Mouse (Mus musculus) limb, embryonic 11.5 days (tissue): ENCODE measurements at regions not wholly inside any gene's neighbourhood (a gene's known extent, or its start where the extent isn't known, plus 50 kb on each side); places are given as distances from the start of the nearest gene placed in this dataset.

Experiments used
- ATAC-seq: fragments of 200-750 bp; cut with Nextera tagmentation; 2 replicates; pipeline ENCODE4 v1.8.0; 2017; ENCODE audit warnings: low read depth; ENCODE audit not compliant: insufficient number of reproducible peaks, low FRiP score, low TSS enrichment
- DNase-seq: peaks from one replicate; pipeline ENCODE4 v3.0.0-alpha.2; 2015; ENCODE audit warnings: low spot score
- H3K27ac ChIP-seq: fragments of 300-500 bp; sonication (generic); replicated peaks from 2 replicates; pipeline ENCODE4 v1.5.1; 2014; ENCODE audit warnings: low read depth, mild to moderate bottlenecking, low read length
- H3K27me3 ChIP-seq: fragments of 300-500 bp; sonication (generic); 2 replicates; pipeline ENCODE4 v1.6.1; 2014; ENCODE audit warnings: mild to moderate bottlenecking, low read length, mixed read lengths; ENCODE audit not compliant: control insufficient read depth, insufficient read depth
- H3K36me3 ChIP-seq: fragments of 300-500 bp; sonication (generic); 2 replicates; pipeline ENCODE4 v1.6.1; 2014; ENCODE audit warnings: mild to moderate bottlenecking, low read length, moderate library complexity, mixed read lengths; ENCODE audit not compliant: control insufficient read depth, insufficient read depth
- H3K4me1 ChIP-seq: fragments of 300-500 bp; sonication (generic); 2 replicates; pipeline ENCODE4 v1.6.1; 2014; ENCODE audit warnings: low read length, mixed read lengths; ENCODE audit not compliant: control insufficient read depth, insufficient read depth
- H3K4me2 ChIP-seq: fragments of 300-500 bp; sonication (generic); 2 replicates; pipeline ENCODE4 v1.6.1; 2014; ENCODE audit warnings: low read depth, mild to moderate bottlenecking, moderate library complexity; ENCODE audit not compliant: severe bottlenecking
- H3K4me3 ChIP-seq: fragments of 300-500 bp; sonication (generic); 2 replicates; pipeline ENCODE4 v1.5.1; 2014; ENCODE audit warnings: low read depth, low read length
- H3K9ac ChIP-seq: fragments of 300-500 bp; sonication (generic); 2 replicates; pipeline ENCODE4 v1.6.1; 2014; ENCODE audit warnings: mild to moderate bottlenecking, low read length
- H3K9me3 ChIP-seq: fragments of 300-500 bp; sonication (generic); 2 replicates; pipeline ENCODE4 v1.6.1; 2016; ENCODE audit warnings: low read length; ENCODE audit not compliant: control insufficient read depth
- WGBS: fragments of 180-500 bp; shearing (Covaris S2); extraction: QIAGEN DNeasy Blood & Tissue Kit; methylation state at CpG from one replicate; pipeline ENCODE4 v1.1.7; 2014; 5-methylcytosine and 5-hydroxymethylcytosine counted together

DNA sequence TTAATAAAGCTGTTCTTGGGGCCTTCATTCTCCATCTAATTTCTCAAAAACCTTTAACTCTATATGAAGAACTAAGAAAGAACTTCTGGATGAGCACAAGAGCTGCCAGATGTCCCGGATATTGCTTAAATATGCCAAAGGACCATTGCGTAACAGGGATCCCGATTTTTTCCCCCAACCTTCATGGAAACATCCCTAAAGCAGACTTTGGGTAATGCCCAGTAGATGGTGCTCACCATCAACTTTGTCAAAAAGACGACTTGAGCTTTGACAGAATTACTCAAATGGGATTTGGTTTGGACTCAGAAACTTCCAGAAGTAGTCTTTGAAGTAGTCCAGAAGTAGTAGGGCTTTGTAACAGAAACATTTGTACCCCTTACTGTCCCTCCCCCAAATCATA lies 89.5 kb upstream of the Cpne4 start:
- no peak overlapping the region for H3K4me3 ChIP-seq
- no peak for DNase-seq
- ATAC-seq = no peak
- no peaks in the 10 kb centered on the region for H3K4me1 ChIP-seq
- no peaks in the 10 kb centered on the region for H3K36me3 ChIP-seq
- no peaks in the 10 kb centered on the region for H3K9me3 ChIP-seq
- 40% methylated on average over 4 of the region's 4 CpGs for WGBS
- no peaks in the 10 kb centered on the region for H3K27me3 ChIP-seq
- no peak overlapping the region for H3K9ac ChIP-seq
- no peak overlapping the region for H3K4me2 ChIP-seq
- H3K27ac ChIP-seq = no peak overlapping the region

DNA sequence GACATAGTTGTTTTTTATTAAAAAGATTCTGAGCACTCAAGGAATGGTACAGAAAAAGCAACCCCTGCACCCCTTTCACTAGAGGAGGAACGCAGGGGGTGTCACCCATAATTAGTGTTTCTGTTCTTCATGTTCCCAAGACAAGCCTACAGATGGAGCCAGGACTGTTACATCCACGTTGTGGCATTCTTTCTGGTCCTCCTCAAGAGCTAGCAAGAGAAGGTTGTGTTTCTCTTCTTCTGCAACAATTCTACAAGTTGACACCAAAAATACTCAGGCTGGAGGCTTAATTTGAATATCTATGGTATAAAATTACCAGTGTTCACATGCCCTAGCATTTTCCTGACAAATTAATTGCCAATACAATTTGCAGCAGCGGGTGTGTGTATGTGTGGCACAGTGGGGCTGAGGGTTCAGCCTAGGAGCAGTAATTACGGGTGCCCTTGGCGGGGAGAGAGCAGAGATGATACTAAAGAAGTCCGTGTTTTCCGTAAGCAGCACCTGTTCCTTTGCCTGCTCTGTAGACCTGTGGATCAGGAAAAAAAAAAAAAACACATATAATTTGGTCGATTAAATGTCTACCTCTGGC lies 98.4 kb upstream of the Cpne4 start:
- H3K4me2 ChIP-seq = no peak overlapping the region
- no peak for DNase-seq
- H3K27ac ChIP-seq = no peak overlapping the region
- no peaks in the 10 kb centered on the region for H3K27me3 ChIP-seq
- no peaks in the 10 kb centered on the region for H3K36me3 ChIP-seq
- H3K4me3 ChIP-seq = no peak overlapping the region
- no peak for ATAC-seq
- 83% methylated on average over 8 of the region's 8 CpGs for WGBS
- no peaks in the 10 kb centered on the region for H3K4me1 ChIP-seq
- H3K9me3 ChIP-seq = no peaks in the 10 kb centered on the region
- H3K9ac ChIP-seq = no peak overlapping the region

DNA sequence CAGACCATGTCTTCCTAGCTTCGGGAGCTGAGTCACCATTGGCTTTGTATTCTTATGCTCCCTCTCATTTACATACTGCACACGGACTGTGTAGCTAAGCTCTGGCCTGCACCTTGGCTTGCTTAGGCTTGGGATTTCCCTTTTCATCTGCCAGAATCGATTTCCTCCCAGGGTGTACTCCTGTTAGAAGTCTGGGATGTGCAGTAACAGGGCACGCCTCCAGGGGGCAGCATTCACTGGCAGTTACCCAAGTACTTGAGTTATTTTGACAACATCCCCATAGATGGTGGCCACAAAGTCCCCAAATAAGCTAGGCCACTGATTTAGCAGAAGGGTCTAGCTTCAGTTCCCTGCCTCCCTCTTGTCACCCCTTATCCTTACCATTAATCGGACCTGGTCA lies 102.2 kb upstream of the Cpne4 start:
- WGBS = 59% methylated on average over 5 of the region's 5 CpGs
- no peak overlapping the region for H3K4me3 ChIP-seq
- H3K4me1 ChIP-seq = no peaks in the 10 kb centered on the region
- DNase-seq (peak; percentile 66), ATAC-seq (no peak)
- H3K36me3 ChIP-seq = no peaks in the 10 kb centered on the region
- H3K27ac ChIP-seq = no peak overlapping the region
- no peaks in the 10 kb centered on the region for H3K27me3 ChIP-seq
- H3K4me2 ChIP-seq = no peak overlapping the region
- H3K9ac ChIP-seq = no peak overlapping the region
- H3K9me3 ChIP-seq = no peaks in the 10 kb centered on the region

GRCm38 (mm10) chr9:104443236-104443635 lies 103.8 kb upstream of the Cpne4 start:
- no peak overlapping the region for H3K27ac ChIP-seq
- WGBS = 76% methylated on average over 7 of the region's 7 CpGs
- ATAC-seq = no peak
- DNase-seq = no peak
- H3K9ac ChIP-seq = no peak overlapping the region
- H3K9me3 ChIP-seq = no peaks in the 10 kb centered on the region
- no peaks in the 10 kb centered on the region for H3K27me3 ChIP-seq
- H3K4me1 ChIP-seq = no peaks in the 10 kb centered on the region
- no peak overlapping the region for H3K4me3 ChIP-seq
- H3K36me3 ChIP-seq = no peaks in the 10 kb centered on the region
- H3K4me2 ChIP-seq = no peak overlapping the region

DNA sequence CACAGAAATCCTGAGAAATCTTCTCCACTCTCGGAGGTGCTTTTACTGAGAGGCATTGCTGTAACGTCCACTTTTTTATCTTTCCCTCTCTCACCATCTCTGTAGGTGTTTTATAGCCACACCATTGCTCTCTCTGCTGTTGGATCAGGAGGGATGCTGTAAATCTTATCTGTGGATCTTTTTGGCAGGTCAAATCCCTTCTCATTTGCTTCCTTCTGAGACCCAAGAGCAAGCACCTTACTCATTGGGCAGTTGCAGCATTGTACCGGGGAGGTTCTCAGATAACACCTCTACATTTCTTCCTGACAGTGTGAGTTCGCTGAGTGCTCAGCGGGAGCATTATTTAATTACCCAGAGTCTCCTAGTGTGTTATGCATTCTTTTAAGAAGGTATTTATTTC lies 75.5 kb upstream of the Acpp start:
- 19% methylated on average over 5 of the region's 5 CpGs for WGBS
- DNase-seq = no peak

GRCm38 (mm10) chr9:104410211-104410610 lies 72.7 kb upstream of the Acpp start:
- Histone ChIP-seq H3K27me3 (no peaks in the 10 kb centered on the region), H3K9me3 (no peaks in the 10 kb centered on the region), H3K9ac (no peak overlapping the region), H3K27ac (no peak overlapping the region), H3K4me3 (no peak overlapping the region), H3K4me2 (no peak overlapping the region), H3K36me3 (no peaks in the 10 kb centered on the region), H3K4me1 (no peaks in the 10 kb centered on the region; the same call in 1 of the 2 replicates)
- ATAC-seq (no peak), DNase-seq (peak; percentile 71)
- WGBS = 3% methylated on average over 5 of the region's 5 CpGs

More for the DNA sequence above, 75.5 kb upstream of the Acpp start:
- no peak overlapping the region for H3K27ac ChIP-seq
- no peak overlapping the region for H3K9ac ChIP-seq
- H3K27me3 ChIP-seq = no peaks in the 10 kb centered on the region
- H3K4me3 ChIP-seq = no peak overlapping the region
- no peaks in the 10 kb centered on the region for H3K9me3 ChIP-seq
- no peaks in the 10 kb centered on the region for H3K36me3 ChIP-seq
- no peak for ATAC-seq
- no peaks in the 10 kb centered on the region; the same call in 1 of the 2 replicates for H3K4me1 ChIP-seq
- no peak overlapping the region for H3K4me2 ChIP-seq

GRCm38 (mm10) chr9:104409381-104409780 lies 71.8 kb upstream of the Acpp start:
- Histone ChIP-seq H3K4me3 (peak overlapping the region; percentile 21), H3K27me3 (no peaks in the 10 kb centered on the region), H3K9me3 (no peaks in the 10 kb centered on the region), H3K4me2 (peak overlapping the region; percentile 60), H3K9ac (no peak overlapping the region), H3K27ac (no peak overlapping the region), H3K4me1 (no peaks in the 10 kb centered on the region; the same call in 1 of the 2 replicates), H3K36me3 (no peaks in the 10 kb centered on the region)
- ATAC-seq = no peak
- DNase-seq = no peak
- 24% methylated on average over 12 of the region's 12 CpGs for WGBS

DNA sequence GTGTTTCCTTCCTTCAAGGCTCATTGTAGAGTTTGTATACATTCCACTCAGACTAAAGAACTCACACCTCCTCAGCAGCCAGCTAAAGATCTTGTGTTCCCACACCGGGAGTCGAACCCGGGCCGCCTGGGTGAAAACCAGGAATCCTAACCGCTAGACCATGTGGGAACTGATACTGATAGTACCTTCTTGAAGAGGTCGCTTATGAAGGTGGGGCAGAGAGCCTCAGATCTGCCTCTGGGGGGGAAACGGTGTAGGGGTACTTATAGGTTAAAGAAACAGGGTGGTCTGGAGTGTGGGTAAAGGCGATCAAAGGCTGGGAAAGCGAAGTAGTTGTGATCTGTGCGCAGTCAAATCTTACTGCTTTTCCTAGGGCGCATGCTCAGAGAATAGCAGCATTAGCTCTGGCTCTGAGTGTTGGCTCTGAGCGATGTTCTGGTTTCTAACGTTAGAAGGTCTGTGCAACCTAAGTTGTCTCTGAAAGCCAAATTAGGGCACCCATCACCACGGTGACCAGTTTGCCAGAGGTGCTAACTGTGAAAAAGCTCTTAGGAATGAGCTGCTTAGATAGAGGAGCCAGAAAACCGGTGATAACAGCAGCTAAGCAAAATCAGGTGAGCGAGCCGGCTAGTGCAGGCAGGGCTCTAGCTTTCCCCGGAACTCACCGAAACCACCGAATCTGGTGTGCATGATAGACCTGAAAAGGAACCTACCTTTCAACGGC lies 71.2 kb upstream of the Acpp start:
- Histone ChIP-seq H3K27me3 (no peaks in the 10 kb centered on the region), H3K4me2 (peak overlapping the region; percentile 60), H3K4me1 (no peaks in the 10 kb centered on the region; the same call in 1 of the 2 replicates), H3K27ac (no peak overlapping the region), H3K9me3 (no peaks in the 10 kb centered on the region), H3K4me3 (peak overlapping the region; percentile 21), H3K36me3 (no peaks in the 10 kb centered on the region), H3K9ac (no peak overlapping the region)
- ATAC-seq = peak; percentile 42; the same call in 1 of the 2 replicates
- 14% methylated on average over 21 of the region's 21 CpGs for WGBS
- DNase-seq = peak; percentile 66
